Mouse (Mus musculus): ENCODE results near the gene Gm21985. TPM values are rescaled to one million over a fixed set of nuclear protein-coding genes. Genes with fewer than 3 reads are reported as not detected.

Gm21985 gene
- total and polyA plus RNA-seq, 3 experiments = 0.51 TPM; not detected in 2

- DNase-seq (ENCODE audit: extremely low read depth) = no peak
- no peaks in the 10 kb centered on the region for H3K27me3 ChIP-seq (replicated peaks)
- no peak for TF ChIP-seq USF2 (conservative IDR thresholded peaks at IDR 0.05; ENCODE audit: low read depth, low read length)
- no peak overlapping the region for H3K9ac ChIP-seq (ENCODE audit: insufficient read depth, low read depth)
- dilution Hi-C loops (cut with MboI; ENCODE audit: extremely low pct_ligation_motif_present, extremely low pct_unique_long_range_greater_than_20kb, low sequenced_read_pairs) (no loop called here), in situ Hi-C loops (cut with MboI; ENCODE audit: low pct_ligation_motif_present, low pct_unique_long_range_greater_than_20kb, low sequenced_read_pairs) (no loop called here)
- no peak overlapping the region for H3K4me2 ChIP-seq (ENCODE audit: insufficient read depth, low read depth, poor library complexity, severe bottlenecking)
- H3K9me3 ChIP-seq (replicated peaks; ENCODE audit: low read length) = no peaks in the 10 kb centered on the region
- no peak overlapping the region for H3K4me3 ChIP-seq (replicated peaks in 1 of 3; ENCODE audit: low read depth in 2 of 3, low read length in 2 of 3, poor library complexity in 1 of 3)
- H3K27ac ChIP-seq (ENCODE audit: insufficient read depth, low read depth) = no peak overlapping the region
- no peaks in the 10 kb centered on the region for H3K4me1 ChIP-seq (ENCODE audit: control insufficient read depth in 1 of 2, insufficient read depth in 2 of 2)
- no peaks in the 10 kb centered on the region; the same call in none of the 2 replicates for H3K79me2 ChIP-seq (replicated peaks; ENCODE audit: control insufficient read depth, extremely low read depth, insufficient read depth, poor library complexity, severe bottlenecking)
- H3K36me3 ChIP-seq (replicated peaks in 1 of 2; ENCODE audit: control insufficient read depth in 1 of 2, insufficient read depth in 1 of 2, low read length in 1 of 2) = peaks cover 0 to 12% of the 10 kb centered on the region in 2 experiments
Measured at GRCm38 (mm10) chr2:112298221-112298620, 32.1 kb downstream of the Gm21985 start.

- no peak overlapping the region for H3K4me2 ChIP-seq (ENCODE audit: insufficient read depth, low read depth, poor library complexity, severe bottlenecking)
- no peaks in the 10 kb centered on the region for H3K9me3 ChIP-seq (replicated peaks; ENCODE audit: low read length)
- no peak overlapping the region for H3K4me3 ChIP-seq (replicated peaks in 1 of 3; ENCODE audit: low read depth in 2 of 3, low read length in 2 of 3, poor library complexity in 1 of 3)
- no peaks in the 10 kb centered on the region for H3K79me2 ChIP-seq (replicated peaks; ENCODE audit: control insufficient read depth, extremely low read depth, insufficient read depth, poor library complexity, severe bottlenecking)
- dilution Hi-C loops (cut with MboI; ENCODE audit: extremely low pct_ligation_motif_present, extremely low pct_unique_long_range_greater_than_20kb, low sequenced_read_pairs) (no loop called here), in situ Hi-C loops (cut with MboI; ENCODE audit: low pct_ligation_motif_present, low pct_unique_long_range_greater_than_20kb, low sequenced_read_pairs) (no loop called here)
- no peak overlapping the region for H3K27ac ChIP-seq (ENCODE audit: insufficient read depth, low read depth)
- no peaks in the 10 kb centered on the region for H3K4me1 ChIP-seq (ENCODE audit: control insufficient read depth in 1 of 2, insufficient read depth in 2 of 2)
- TF ChIP-seq GABPA (IDR thresholded peaks at IDR 0.05; ENCODE audit: insufficient replicate concordance, low read depth, low read length) (no peak), ZC3H11A (IDR thresholded peaks at IDR 0.05; ENCODE audit: low read depth, low read length) (no peak), HCFC1 (IDR thresholded peaks at IDR 0.05; ENCODE audit: low read depth, low read length) (no peak), E2F4 (IDR thresholded peaks at IDR 0.05; ENCODE audit: insufficient replicate concordance, low read depth, low read length) (no peak), TBP (conservative IDR thresholded peaks at IDR 0.05; ENCODE audit: low read depth, low read length) (no peak), ZNF384 (IDR thresholded peaks at IDR 0.05; ENCODE audit: low read depth, low read length) (no peak), IRF4 (IDR thresholded peaks at IDR 0.05; ENCODE audit: low read depth, low read length) (no peak), TCF12 (IDR thresholded peaks at IDR 0.05; ENCODE audit: low read depth, low read length) (no peak), CHD1 (IDR thresholded peaks at IDR 0.05; ENCODE audit: low read depth, low read length) (no peak), ZKSCAN1 (IDR thresholded peaks at IDR 0.05; ENCODE audit: borderline replicate concordance, low read depth, low read length) (no peak), KAT2A (IDR thresholded peaks at IDR 0.05; ENCODE audit: insufficient replicate concordance, low read length) (no peak), UBTF (IDR thresholded peaks at IDR 0.05; ENCODE audit: low read depth, low read length) (no peak), SMC3 (IDR thresholded peaks at IDR 0.05; ENCODE audit: low read depth, low read length) (no peak), EP300 (IDR thresholded peaks at IDR 0.05; ENCODE audit: low read length) (no peak), CTCF (conservative IDR thresholded peaks at IDR 0.05 in 1 of 2, IDR thresholded peaks at IDR 0.05 in 1 of 2; ENCODE audit: low read depth in 2 of 2, low read length in 2 of 2) (no peak), MYC (IDR thresholded peaks at IDR 0.05; ENCODE audit: low read depth, low read length) (no peak), RAD21 (IDR thresholded peaks at IDR 0.05; ENCODE audit: low read depth, low read length) (no peak), MXI1 (IDR thresholded peaks at IDR 0.05; ENCODE audit: low read depth, low read length) (no peak), MAFK (IDR thresholded peaks at IDR 0.05; ENCODE audit: insufficient replicate concordance, low read length) (no peak), NRF1 (IDR thresholded peaks at IDR 0.05; ENCODE audit: low read depth, low read length) (no peak)
- no peak overlapping the region for H3K9ac ChIP-seq (ENCODE audit: insufficient read depth, low read depth)
- no peaks in the 10 kb centered on the region for H3K27me3 ChIP-seq (replicated peaks)
- H3K36me3 ChIP-seq (replicated peaks in 1 of 2; ENCODE audit: control insufficient read depth in 1 of 2, insufficient read depth in 1 of 2, low read length in 1 of 2) = peaks cover 0 to 3% of the 10 kb centered on the region in 2 experiments
- DNase-seq (ENCODE audit: extremely low read depth) = no peak
Measured at GRCm38 (mm10) chr2:112308671-112309070, 42.6 kb downstream of the Gm21985 start.
